Mouse (Mus musculus): ENCODE results near the gene Dppa5a. TPM values are rescaled to one million over a fixed set of nuclear protein-coding genes. Genes with fewer than 3 reads are reported as not detected.
A peak's percentile ranks its signal among the peaks of the same experiment; 100 is the strongest.

Gene Dppa5a
- polyA plus RNA-seq, 1 experiment from 2014 or later: 0.76 TPM

- 3% methylated on average over 21 of the region's 23 CpGs for WGBS
- Histone ChIP-seq H3K9ac (no peak within 1 kb of the TSS), H3K9me3 (replicated peaks) (no peaks in the 10 kb centered on the region)
Observed at GRCm38 (mm10) chr9:78378113-78378785, 10.3 kb upstream of the Dppa5a start, which contains the start of gene Ooep. Gene Ooep, minus strand, starts transcription at chr9:78378725.

GRCm38 (mm10) chr9:78377546-78377945, 9.6 kb upstream of the Dppa5a start:
- H3K4me2 ChIP-seq (replicated peaks): peak overlapping the region; percentile 58
- no peaks in the 10 kb centered on the region; the same call in 1 of the 2 replicates for H3K27me3 ChIP-seq
- no peak overlapping the region for H3K9ac ChIP-seq
- no peaks in the 10 kb centered on the region for H3K36me3 ChIP-seq
- ATAC-seq (ENCODE audit: insufficient number of reproducible peaks, low FRiP score, low TSS enrichment, low read depth): no peak
- 30% methylated on average over 8 of the region's 8 CpGs for WGBS
- peak overlapping the region; percentile 34 for H3K4me3 ChIP-seq (replicated peaks)
- H3K4me1 ChIP-seq: peaks cover 11% of the 10 kb centered on the region
- H3K27ac ChIP-seq (replicated peaks): no peak overlapping the region
- no peaks in the 10 kb centered on the region for H3K9me3 ChIP-seq (replicated peaks)

More at GRCm38 (mm10) chr9:78378113-78378785, 10.3 kb upstream of the Dppa5a start, which contains the start of gene Ooep:
- Histone ChIP-seq H3K4me2 (replicated peaks) (peak within 1 kb of the TSS; percentile 58), H3K4me3 (replicated peaks) (peak within 1 kb of the TSS; percentile 34), H3K27me3 (no peaks in the 10 kb centered on the region; the same call in 1 of the 2 replicates), H3K4me1 (peaks cover 11% of the 10 kb centered on the region), H3K27ac (replicated peaks) (no peak within 1 kb of the TSS), H3K36me3 (no peaks in the 10 kb centered on the region)
- peak; percentile 84 for ATAC-seq (ENCODE audit: insufficient number of reproducible peaks, low FRiP score, low TSS enrichment, low read depth)

- H3K36me3 ChIP-seq: no peaks in the 10 kb centered on the region
- no peak overlapping the region for H3K4me3 ChIP-seq (replicated peaks)
- ATAC-seq (ENCODE audit: insufficient number of reproducible peaks, low FRiP score, low TSS enrichment, low read depth): no peak
- H3K9ac ChIP-seq: no peak overlapping the region
- H3K27ac ChIP-seq (replicated peaks): no peak overlapping the region
- H3K4me2 ChIP-seq (replicated peaks): no peak overlapping the region
- WGBS: 64% methylated on average over 4 of the region's 4 CpGs
- H3K27me3 ChIP-seq: no peaks in the 10 kb centered on the region; the same call in 1 of the 2 replicates
- H3K9me3 ChIP-seq (replicated peaks): no peaks in the 10 kb centered on the region
- peaks cover 11% of the 10 kb centered on the region for H3K4me1 ChIP-seq
Observed at GRCm38 (mm10) chr9:78375486-78375885, 7.5 kb upstream of the Dppa5a start.

GRCm38 (mm10) chr9:78374885-78375389, 7.0 kb upstream of the Dppa5a start:
- 78% methylated on average over 1 of the region's 1 CpGs for WGBS
- Histone ChIP-seq H3K4me3 (replicated peaks) (no peak overlapping the region), H3K9me3 (replicated peaks) (no peaks in the 10 kb centered on the region), H3K27ac (replicated peaks) (no peak overlapping the region), H3K4me2 (replicated peaks) (no peak overlapping the region), H3K4me1 (peaks cover 11% of the 10 kb centered on the region), H3K27me3 (no peaks in the 10 kb centered on the region; the same call in 1 of the 2 replicates), H3K9ac (no peak overlapping the region), H3K36me3 (no peaks in the 10 kb centered on the region)
- no peak for ATAC-seq (ENCODE audit: insufficient number of reproducible peaks, low FRiP score, low TSS enrichment, low read depth)

- Histone ChIP-seq H3K27me3 (no peaks in the 10 kb centered on the region; the same call in 1 of the 2 replicates), H3K9me3 (replicated peaks) (no peaks in the 10 kb centered on the region), H3K9ac (no peak overlapping the region), H3K36me3 (no peaks in the 10 kb centered on the region), H3K27ac (replicated peaks) (no peak overlapping the region), H3K4me1 (peaks cover 11% of the 10 kb centered on the region), H3K4me2 (replicated peaks) (no peak overlapping the region), H3K4me3 (replicated peaks) (no peak overlapping the region)
- no peak for ATAC-seq (ENCODE audit: insufficient number of reproducible peaks, low FRiP score, low TSS enrichment, low read depth)
- 58% methylated on average over 5 of the region's 5 CpGs for WGBS
Observed at GRCm38 (mm10) chr9:78374397-78374796, 6.4 kb upstream of the Dppa5a start.

DNA sequence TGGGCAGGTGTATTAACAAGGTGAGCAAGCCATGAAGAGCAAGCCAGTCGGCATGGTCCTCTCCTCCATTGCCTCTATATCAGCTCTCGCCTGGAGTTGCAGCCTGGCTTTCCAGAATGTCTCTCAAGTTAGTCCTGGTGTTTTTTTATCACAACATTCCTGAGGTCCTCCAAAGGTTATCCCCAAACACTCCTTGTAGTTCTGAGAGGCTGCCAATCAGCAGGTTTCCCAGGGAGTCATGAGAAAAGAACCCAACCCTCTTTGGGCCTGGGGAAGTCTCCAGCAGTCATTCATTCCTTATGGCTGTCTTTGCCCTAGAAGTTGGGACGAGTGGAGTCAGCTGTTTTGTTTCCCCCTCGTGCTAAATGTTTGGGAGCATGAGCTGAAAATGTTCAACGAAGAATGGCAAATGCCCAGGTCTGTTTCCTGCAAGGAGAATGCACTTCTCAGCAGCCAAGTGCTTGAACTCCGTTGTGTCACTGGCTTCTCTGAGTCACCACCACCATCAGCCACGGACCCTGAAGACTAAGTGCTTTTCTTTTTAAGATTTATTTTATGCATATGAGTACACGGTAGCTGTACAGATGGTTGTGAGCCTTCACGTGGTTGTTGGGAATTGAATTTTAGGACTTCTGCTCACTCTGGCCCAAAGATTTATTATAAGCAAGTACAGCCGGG, 5.0 kb upstream of the Dppa5a start:
- H3K27ac ChIP-seq (replicated peaks): no peak overlapping the region
- WGBS: 80% methylated on average over 10 of the region's 10 CpGs
- H3K9me3 ChIP-seq (replicated peaks): no peaks in the 10 kb centered on the region
- H3K4me1 ChIP-seq: peaks cover 5% of the 10 kb centered on the region
- H3K27me3 ChIP-seq: no peaks in the 10 kb centered on the region; the same call in 1 of the 2 replicates
- no peak for ATAC-seq (ENCODE audit: insufficient number of reproducible peaks, low FRiP score, low TSS enrichment, low read depth)
- H3K36me3 ChIP-seq: no peaks in the 10 kb centered on the region
- no peak overlapping the region for H3K9ac ChIP-seq
- no peak overlapping the region for H3K4me2 ChIP-seq (replicated peaks)
- no peak overlapping the region for H3K4me3 ChIP-seq (replicated peaks)

DNA sequence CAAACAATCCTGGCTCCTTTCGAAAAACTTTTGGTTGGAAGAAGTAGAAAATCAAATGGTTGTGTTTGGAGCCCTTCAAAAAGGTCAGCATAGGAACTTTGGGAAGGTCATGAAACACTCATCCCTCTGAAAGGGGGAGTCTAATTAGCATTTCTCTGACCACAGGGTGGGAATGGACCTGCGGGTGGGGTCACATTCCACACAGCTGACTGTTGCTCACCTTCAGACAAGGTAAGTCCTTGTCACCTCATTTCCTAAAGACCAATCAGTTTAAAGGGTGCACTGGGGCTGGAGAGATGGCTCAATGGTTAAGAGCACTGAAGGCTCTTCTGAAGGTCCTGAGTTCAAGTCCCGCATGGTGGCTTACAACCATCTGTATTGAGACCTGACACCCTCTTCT, 3.5 kb upstream of the Dppa5a start:
- H3K4me2 ChIP-seq (replicated peaks): no peak overlapping the region
- no peaks in the 10 kb centered on the region; the same call in 1 of the 2 replicates for H3K27me3 ChIP-seq
- H3K27ac ChIP-seq (replicated peaks): no peak overlapping the region
- no peak overlapping the region for H3K9ac ChIP-seq
- 85% methylated on average over 3 of the region's 3 CpGs for WGBS
- ATAC-seq (ENCODE audit: insufficient number of reproducible peaks, low FRiP score, low TSS enrichment, low read depth): no peak
- no peaks in the 10 kb centered on the region for H3K36me3 ChIP-seq
- no peak overlapping the region for H3K4me3 ChIP-seq (replicated peaks)
- H3K9me3 ChIP-seq (replicated peaks): no peaks in the 10 kb centered on the region
- H3K4me1 ChIP-seq: no peaks in the 10 kb centered on the region

- WGBS: 88% methylated on average over 7 of the region's 7 CpGs
- Histone ChIP-seq H3K4me2 (replicated peaks) (no peak overlapping the region), H3K9me3 (replicated peaks) (no peaks in the 10 kb centered on the region), H3K27me3 (no peaks in the 10 kb centered on the region; the same call in 1 of the 2 replicates), H3K36me3 (no peaks in the 10 kb centered on the region), H3K4me3 (replicated peaks) (no peak overlapping the region), H3K4me1 (no peaks in the 10 kb centered on the region), H3K27ac (replicated peaks) (no peak overlapping the region), H3K9ac (no peak overlapping the region)
- ATAC-seq (ENCODE audit: insufficient number of reproducible peaks, low FRiP score, low TSS enrichment, low read depth): no peak
Observed at GRCm38 (mm10) chr9:78369786-78370185, 1.8 kb upstream of the Dppa5a start.

DNA sequence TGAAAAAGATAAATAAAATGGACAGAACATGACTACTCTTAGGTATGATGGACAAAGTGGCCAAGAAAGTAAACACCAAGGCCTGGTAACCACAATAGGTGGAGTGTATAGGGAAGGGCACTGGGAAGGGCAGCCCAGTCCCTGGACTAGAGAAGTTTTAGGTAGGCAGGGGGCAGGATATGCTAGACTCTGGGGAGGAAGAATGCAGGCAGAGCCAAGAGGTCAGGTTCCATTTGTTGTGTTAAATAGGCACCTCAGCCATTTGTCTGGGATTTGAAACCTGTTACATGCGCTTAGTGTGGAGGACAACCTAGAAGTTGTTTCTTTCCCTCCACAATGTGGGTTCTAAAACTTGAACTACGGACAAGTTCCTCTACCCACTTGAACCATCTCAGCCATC, 1.4 kb upstream of the Dppa5a start:
- no peak overlapping the region for H3K9ac ChIP-seq
- no peaks in the 10 kb centered on the region; the same call in 1 of the 2 replicates for H3K27me3 ChIP-seq
- no peaks in the 10 kb centered on the region for H3K4me1 ChIP-seq
- no peak overlapping the region for H3K4me3 ChIP-seq (replicated peaks)
- no peaks in the 10 kb centered on the region for H3K36me3 ChIP-seq
- H3K27ac ChIP-seq (replicated peaks): no peak overlapping the region
- ATAC-seq (ENCODE audit: insufficient number of reproducible peaks, low FRiP score, low TSS enrichment, low read depth): no peak
- H3K9me3 ChIP-seq (replicated peaks): no peaks in the 10 kb centered on the region
- 95% methylated on average over 2 of the region's 2 CpGs for WGBS
- H3K4me2 ChIP-seq (replicated peaks): no peak overlapping the region

GRCm38 (mm10) chr9:78368671-78369293, 805 bp upstream of the Dppa5a start:
- 60% methylated on average over 3 of the region's 3 CpGs for WGBS
- no peak overlapping the region for H3K9ac ChIP-seq
- ATAC-seq (ENCODE audit: insufficient number of reproducible peaks, low FRiP score, low TSS enrichment, low read depth): no peak

DNA sequence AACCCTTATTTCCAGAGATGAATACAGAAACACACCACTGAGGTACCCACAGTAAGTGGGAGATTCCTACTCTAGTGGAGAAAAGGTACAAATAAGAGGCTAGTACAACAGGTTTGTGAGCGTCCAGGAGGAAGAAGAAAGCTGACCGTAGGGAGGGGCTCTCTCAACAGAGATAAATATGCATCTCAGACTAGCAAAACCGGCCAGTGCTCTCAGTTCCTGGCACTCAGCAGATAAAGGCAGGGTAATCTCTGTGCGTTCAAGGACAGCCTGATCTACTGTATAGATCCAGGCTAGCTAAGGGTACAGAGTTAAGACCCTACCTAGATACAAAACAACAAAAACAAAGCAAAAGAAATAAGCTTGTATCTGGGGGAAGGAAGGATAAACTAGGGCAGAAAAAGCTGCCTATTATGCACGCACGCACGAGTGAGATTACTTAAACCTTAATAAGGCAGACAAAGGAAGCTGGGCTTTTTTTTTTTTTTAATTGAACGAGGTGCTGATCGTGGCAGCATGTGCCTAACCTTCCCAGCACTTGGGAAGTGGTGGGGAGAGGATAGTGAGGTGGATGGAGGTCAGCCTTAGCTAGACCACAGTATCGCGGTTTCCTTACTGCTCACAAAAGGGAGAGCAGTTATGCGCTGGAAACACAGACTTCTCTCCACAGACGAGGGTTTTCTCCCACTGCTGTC, 2.0 kb downstream of the Dppa5a start:
- H3K4me2 ChIP-seq (replicated peaks): no peak overlapping the region
- no peak for ATAC-seq (ENCODE audit: insufficient number of reproducible peaks, low FRiP score, low TSS enrichment, low read depth)
- H3K9ac ChIP-seq: no peak overlapping the region
- H3K9me3 ChIP-seq (replicated peaks): no peaks in the 10 kb centered on the region
- WGBS: 68% methylated on average over 13 of the region's 13 CpGs
- H3K36me3 ChIP-seq: no peaks in the 10 kb centered on the region
- H3K27ac ChIP-seq (replicated peaks): no peak overlapping the region
- no peak overlapping the region for H3K4me3 ChIP-seq (replicated peaks)
- H3K27me3 ChIP-seq: no peaks in the 10 kb centered on the region
- no peaks in the 10 kb centered on the region for H3K4me1 ChIP-seq

More at GRCm38 (mm10) chr9:78368671-78369293, 805 bp upstream of the Dppa5a start:
- H3K4me2 ChIP-seq (replicated peaks): no peak overlapping the region
- H3K4me1 ChIP-seq: no peaks in the 10 kb centered on the region
- H3K4me3 ChIP-seq (replicated peaks): no peak overlapping the region
- H3K9me3 ChIP-seq (replicated peaks): no peaks in the 10 kb centered on the region
- H3K36me3 ChIP-seq: no peaks in the 10 kb centered on the region
- no peaks in the 10 kb centered on the region for H3K27me3 ChIP-seq
- no peak overlapping the region for H3K27ac ChIP-seq (replicated peaks)

Data from embryonic facial prominence, embryonic 15.5 days (tissue).